Mouse (Mus musculus) stomach, embryonic 15.5 days (tissue): ENCODE measurements around the gene Hmcn1. TPM values are rescaled to one million over a fixed set of nuclear protein-coding genes. Genes with fewer than 3 reads are reported as not detected.

ENCODE experiments used
- ATAC-seq: fragments of 200-750 bp; cut with Nextera tagmentation; 2 replicates; pipeline ENCODE4 v1.8.0; 2017; ENCODE audit warnings: low read depth, moderate number of reproducible peaks, moderate TSS enrichment; ENCODE audit not compliant: insufficient read depth, low FRiP score
- H3K27ac ChIP-seq: fragments of 300-500 bp; sonication (generic); 2 replicates; pipeline ENCODE4 v1.5.1; 2015; ENCODE audit warnings: mild to moderate bottlenecking, inconsistent platforms
- H3K27me3 ChIP-seq: fragments of 300-500 bp; sonication (generic); replicated peaks from 2 replicates; pipeline ENCODE4 v1.6.1; 2015; ENCODE audit warnings: inconsistent platforms
- H3K36me3 ChIP-seq: fragments of 300-500 bp; sonication (generic); 2 replicates; pipeline ENCODE4 v1.6.1; 2015; ENCODE audit warnings: inconsistent platforms
- H3K4me1 ChIP-seq: fragments of 300-500 bp; sonication (generic); 2 replicates; pipeline ENCODE4 v1.6.1; 2015; ENCODE audit warnings: inconsistent platforms
- H3K4me2 ChIP-seq: fragments of 300-500 bp; sonication (generic); 2 replicates; pipeline ENCODE4 v1.6.1; 2015; ENCODE audit warnings: mild to moderate bottlenecking, inconsistent platforms
- H3K4me3 ChIP-seq: fragments of 300-500 bp; sonication (generic); replicated peaks from 2 replicates; pipeline ENCODE4 v1.5.1; 2015; ENCODE audit warnings: inconsistent platforms
- H3K9ac ChIP-seq: fragments of 300-500 bp; sonication (generic); 2 replicates; pipeline ENCODE4 v1.6.1; 2015; ENCODE audit warnings: inconsistent platforms
- H3K9me3 ChIP-seq: fragments of 300-500 bp; sonication (generic); 2 replicates; pipeline ENCODE4 v1.6.1; 2016; ENCODE audit warnings: inconsistent platforms
- WGBS: fragments of 180-500 bp; shearing (Covaris S2); methylation state at CpG from one replicate; pipeline ENCODE4 v1.1.7; 2015; 5-methylcytosine and 5-hydroxymethylcytosine counted together
- polyA plus RNA-seq: library from polyadenylated mRNA; unstranded; fragments of >200 nt; fragmentation: Nextera tagmentation; extraction: Ambion mirVana; gene quantifications from 2 replicates; pipeline ENCODE4 v1.2.1, GENCODE M21; 2015

Hmcn1 gene
- polyA plus RNA-seq, 1 experiment from 2014 or later: 11.4 TPM

- no peak overlapping the region for H3K9ac ChIP-seq
- no peak for ATAC-seq
- H3K4me3 ChIP-seq: no peak overlapping the region
- no peaks in the 10 kb centered on the region for H3K27me3 ChIP-seq
- H3K9me3 ChIP-seq: no peaks in the 10 kb centered on the region
- no peak overlapping the region for H3K27ac ChIP-seq
- 70% methylated on average over 19 of the region's 19 CpGs for whole genome bisulfite sequencing
- no peaks in the 10 kb centered on the region for H3K36me3 ChIP-seq
- no peaks in the 10 kb centered on the region for H3K4me1 ChIP-seq
- H3K4me2 ChIP-seq: no peak overlapping the region
Measured at GRCm38 (mm10) chr1:151025049-151025773, 32.0 kb upstream of the Hmcn1 start.

- WGBS: 67% methylated on average over 2 of the region's 2 CpGs
- Histone ChIP-seq H3K27ac (no peak overlapping the region), H3K36me3 (no peaks in the 10 kb centered on the region), H3K4me1 (no peaks in the 10 kb centered on the region), H3K9ac (no peak overlapping the region), H3K9me3 (no peaks in the 10 kb centered on the region), H3K27me3 (no peaks in the 10 kb centered on the region), H3K4me3 (no peak overlapping the region), H3K4me2 (no peak overlapping the region)
- no peak for ATAC-seq
Measured at GRCm38 (mm10) chr1:151019273-151019890, 26.1 kb upstream of the Hmcn1 start.

GRCm38 (mm10) chr1:151011056-151011455 is 17.8 kb upstream of the Hmcn1 start:
- ATAC-seq: no peak
- Histone ChIP-seq H3K27ac (no peak overlapping the region), H3K9ac (no peak overlapping the region), H3K4me3 (no peak overlapping the region), H3K9me3 (no peaks in the 10 kb centered on the region), H3K4me2 (no peak overlapping the region), H3K4me1 (no peaks in the 10 kb centered on the region), H3K36me3 (no peaks in the 10 kb centered on the region), H3K27me3 (no peaks in the 10 kb centered on the region)
- WGBS: 30% methylated on average over 7 of the region's 7 CpGs

- Histone ChIP-seq H3K27ac (no peak overlapping the region), H3K4me1 (no peaks in the 10 kb centered on the region), H3K36me3 (no peaks in the 10 kb centered on the region), H3K27me3 (no peaks in the 10 kb centered on the region), H3K4me3 (no peak overlapping the region), H3K4me2 (no peak overlapping the region), H3K9me3 (no peaks in the 10 kb centered on the region), H3K9ac (no peak overlapping the region)
- WGBS: 29% methylated on average over 6 of the region's 6 CpGs
- no peak; the same call in 1 of the 2 replicates for ATAC-seq
Measured at GRCm38 (mm10) chr1:151009115-151009797, 16.0 kb upstream of the Hmcn1 start.

- no peak for ATAC-seq
- no peak overlapping the region for H3K27ac ChIP-seq
- H3K27me3 ChIP-seq: no peaks in the 10 kb centered on the region
- H3K9ac ChIP-seq: no peak overlapping the region
- no peaks in the 10 kb centered on the region for H3K4me1 ChIP-seq
- no peak overlapping the region for H3K4me3 ChIP-seq
- H3K4me2 ChIP-seq: no peak overlapping the region
- H3K9me3 ChIP-seq: no peaks in the 10 kb centered on the region
- 42% methylated on average over 4 of the region's 4 CpGs for WGBS
- no peaks in the 10 kb centered on the region for H3K36me3 ChIP-seq
Measured at GRCm38 (mm10) chr1:151007747-151008146, 14.5 kb upstream of the Hmcn1 start.

GRCm38 (mm10) chr1:151004007-151004406 is 10.8 kb upstream of the Hmcn1 start:
- Histone ChIP-seq H3K4me2 (no peak overlapping the region), H3K36me3 (no peaks in the 10 kb centered on the region), H3K4me3 (no peak overlapping the region), H3K9ac (no peak overlapping the region), H3K9me3 (no peaks in the 10 kb centered on the region), H3K27me3 (no peaks in the 10 kb centered on the region), H3K4me1 (peaks cover 5% of the 10 kb centered on the region; the same call in 1 of the 2 replicates), H3K27ac (no peak overlapping the region)
- 41% methylated on average over 5 of the region's 5 CpGs for WGBS
- ATAC-seq: no peak

GRCm38 (mm10) chr1:151001868-151002428 is 8.7 kb upstream of the Hmcn1 start:
- 77% methylated on average over 8 of the region's 8 CpGs for WGBS
- Histone ChIP-seq H3K4me1 (peaks cover 5% of the 10 kb centered on the region; the same call in 1 of the 2 replicates), H3K4me3 (no peak overlapping the region), H3K27ac (no peak overlapping the region), H3K36me3 (no peaks in the 10 kb centered on the region), H3K9me3 (no peaks in the 10 kb centered on the region), H3K27me3 (no peaks in the 10 kb centered on the region), H3K9ac (no peak overlapping the region), H3K4me2 (no peak overlapping the region)
- ATAC-seq: no peak

DNA sequence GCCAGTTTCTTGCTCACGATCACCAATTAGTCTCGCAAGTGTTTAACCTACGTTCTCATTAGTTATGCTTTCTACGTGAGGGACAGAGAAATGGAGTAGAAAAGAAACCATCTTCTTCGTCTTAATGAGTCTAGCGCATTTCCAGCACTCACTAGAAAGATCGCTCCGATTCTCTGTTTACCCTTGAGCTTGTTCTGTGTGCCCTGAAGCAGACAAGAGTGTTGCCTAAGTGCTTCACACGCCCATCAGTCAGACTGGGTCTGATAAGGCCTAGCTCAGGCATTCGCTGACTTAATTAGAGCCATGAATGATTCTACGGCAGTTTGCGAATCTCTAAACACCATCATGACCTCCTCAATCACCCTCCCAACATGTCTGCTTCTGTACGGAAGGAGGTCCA is 7.5 kb upstream of the Hmcn1 start:
- Histone ChIP-seq H3K36me3 (no peaks in the 10 kb centered on the region), H3K9ac (no peak overlapping the region), H3K4me1 (peaks cover 5% of the 10 kb centered on the region; the same call in 1 of the 2 replicates), H3K4me2 (0 out of 2 replicates have a peak overlapping the region, but pooled peaks have one; percentile 10), H3K27me3 (no peaks in the 10 kb centered on the region), H3K4me3 (no peak overlapping the region), H3K9me3 (no peaks in the 10 kb centered on the region), H3K27ac (no peak overlapping the region)
- no peak for ATAC-seq
- 34% methylated on average over 13 of the region's 13 CpGs for WGBS

DNA sequence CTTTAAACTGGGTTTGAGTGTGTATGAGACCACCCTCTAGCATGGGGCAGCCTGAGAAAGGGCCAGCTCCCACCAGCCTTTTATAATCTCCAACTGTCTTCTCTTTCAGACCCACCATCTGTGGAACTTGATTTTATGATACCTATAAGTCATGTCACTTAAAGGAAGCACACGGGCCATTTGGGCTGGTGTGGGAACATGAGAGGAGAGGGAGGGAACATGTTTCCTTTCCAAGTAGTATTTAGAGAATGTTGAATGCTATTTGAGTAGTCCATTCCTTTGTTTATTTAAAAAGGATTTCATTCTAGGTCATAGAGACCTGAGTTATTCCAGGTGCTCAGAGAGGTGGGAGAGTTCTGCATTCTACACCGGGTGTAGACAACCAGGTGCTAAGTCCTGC is 1.4 kb upstream of the Hmcn1 start:
- Histone ChIP-seq H3K4me3 (no peak overlapping the region), H3K36me3 (no peaks in the 10 kb centered on the region), H3K4me2 (no peak overlapping the region), H3K9me3 (no peaks in the 10 kb centered on the region), H3K4me1 (0 out of 2 replicates have a peak, but pooled peaks cover 3% of the 10 kb centered on the region), H3K27ac (no peak overlapping the region), H3K9ac (no peak overlapping the region), H3K27me3 (no peaks in the 10 kb centered on the region)
- WGBS: 29% methylated on average over 2 of the region's 2 CpGs
- no peak for ATAC-seq

DNA sequence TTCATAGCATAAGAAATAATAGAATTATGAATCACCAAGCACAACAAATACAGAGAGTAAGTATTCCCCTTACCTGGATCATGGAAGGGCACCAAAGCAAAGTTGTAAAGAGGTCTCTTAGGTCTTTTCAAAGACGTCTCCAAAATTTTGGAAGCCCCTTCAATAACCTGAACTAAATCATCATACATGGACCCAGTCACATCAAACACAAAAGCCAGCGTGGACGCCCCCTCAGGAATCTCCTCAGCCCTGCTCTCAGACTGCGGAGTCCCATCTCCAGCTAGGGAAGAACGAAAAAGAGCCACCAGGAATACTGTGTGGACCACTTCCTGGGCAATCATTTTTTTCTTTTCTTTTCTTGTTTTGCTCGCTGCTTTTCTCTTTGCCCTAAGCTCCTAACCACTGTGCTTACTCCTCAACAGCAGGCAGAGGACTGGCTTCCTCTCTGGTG is 499 bp downstream of the Hmcn1 start:
- 5% methylated on average over 6 of the region's 6 CpGs for WGBS
- Histone ChIP-seq H3K4me1 (0 out of 2 replicates have a peak, but pooled peaks cover 3% of the 10 kb centered on the region), H3K9ac (peak overlapping the region; percentile 45), H3K27me3 (no peaks in the 10 kb centered on the region), H3K9me3 (no peaks in the 10 kb centered on the region), H3K27ac (peak overlapping the region; percentile 73), H3K4me3 (peak overlapping the region; percentile 53), H3K36me3 (no peaks in the 10 kb centered on the region), H3K4me2 (peak overlapping the region; percentile 76)
- ATAC-seq: no peak

DNA sequence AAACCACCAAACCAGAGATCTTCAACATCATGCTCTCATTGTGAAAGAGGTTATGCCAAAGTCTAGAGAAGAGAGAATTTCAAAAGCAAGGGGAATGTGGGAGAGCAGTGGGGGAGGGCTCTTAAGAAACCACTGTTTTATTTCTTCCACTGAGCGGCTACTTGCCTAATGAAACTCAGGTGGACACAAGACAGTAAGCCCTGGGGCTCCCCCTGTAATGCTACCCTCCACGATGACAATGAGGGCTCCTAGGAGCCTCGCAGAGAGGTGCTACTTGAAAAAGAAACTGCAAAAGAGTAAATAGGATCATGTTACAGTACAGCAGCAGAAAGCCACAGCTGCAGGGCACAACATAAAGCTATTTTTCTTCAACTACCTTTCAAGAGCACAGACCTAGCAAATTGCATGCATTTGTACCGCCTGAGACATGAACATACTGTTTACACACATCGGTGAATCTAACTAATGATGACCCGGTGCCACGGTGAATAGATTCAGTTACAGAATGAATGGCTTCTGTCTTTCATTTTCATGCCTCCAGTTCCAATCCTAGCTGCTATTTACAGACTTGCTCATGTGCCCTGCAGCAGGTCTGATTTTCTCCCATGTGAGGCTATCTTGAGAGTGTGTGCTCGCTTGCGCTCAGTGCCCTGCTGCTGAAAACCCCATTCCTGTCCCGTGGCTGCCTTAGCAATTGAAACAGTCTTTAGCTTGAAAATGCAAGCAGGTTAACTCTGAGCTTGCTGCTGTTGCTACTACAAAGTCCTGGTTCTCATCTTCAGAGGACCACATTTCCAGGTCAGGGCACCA is 1.3 kb downstream of the Hmcn1 start:
- Histone ChIP-seq H3K4me1 (0 out of 2 replicates have a peak, but pooled peaks cover 3% of the 10 kb centered on the region), H3K9me3 (no peaks in the 10 kb centered on the region), H3K27ac (peak overlapping the region; percentile 31; the same call in 1 of the 2 replicates), H3K4me2 (peak overlapping the region; percentile 76), H3K9ac (0 out of 2 replicates have a peak overlapping the region, but pooled peaks have one; percentile 4), H3K27me3 (no peaks in the 10 kb centered on the region), H3K4me3 (peak overlapping the region; percentile 53), H3K36me3 (no peaks in the 10 kb centered on the region)
- no peak for ATAC-seq
- WGBS: 4% methylated on average over 10 of the region's 10 CpGs
